Mouse (Mus musculus) heart, postnatal 0 days (tissue): ENCODE results near the gene Fgfr2. TPM values are rescaled to one million over a fixed set of nuclear protein-coding genes. Genes with fewer than 3 reads are reported as not detected.

Source experiments
- ATAC-seq: fragments of 200-750 bp; cut with Nextera tagmentation; 2 replicates; pipeline ENCODE4 v1.8.0; 2017; ENCODE audit warnings: low read depth, moderate number of reproducible peaks, moderate library complexity; ENCODE audit not compliant: insufficient read depth
- DNase-seq: peaks from one replicate; pipeline ENCODE4 v3.0.0-alpha.2; 2016; ENCODE audit warnings: low spot score
- H3K27ac ChIP-seq: fragments of 300-500 bp; sonication (generic); 2 replicates; pipeline ENCODE4 v1.5.1; 2014; ENCODE audit warnings: low read depth, mild to moderate bottlenecking
- H3K27me3 ChIP-seq: fragments of 300-500 bp; sonication (generic); 2 replicates; pipeline ENCODE4 v1.6.1; 2014; ENCODE audit warnings: low read length, mixed read lengths; ENCODE audit not compliant: control insufficient read depth, insufficient read depth
- H3K36me3 ChIP-seq: fragments of 300-500 bp; sonication (generic); replicated peaks from 2 replicates; pipeline ENCODE4 v1.6.1; 2014; ENCODE audit warnings: low read length, mixed read lengths; ENCODE audit not compliant: control insufficient read depth, insufficient read depth
- H3K4me1 ChIP-seq: fragments of 300-500 bp; sonication (generic); 2 replicates; pipeline ENCODE4 v1.6.1; 2014; ENCODE audit warnings: antibody characterized with exemption; ENCODE audit not compliant: control insufficient read depth, insufficient read depth
- H3K4me2 ChIP-seq: fragments of 300-500 bp; sonication (generic); 2 replicates; pipeline ENCODE4 v1.6.1; 2014; ENCODE audit warnings: low read depth, mild to moderate bottlenecking, low read length, moderate library complexity
- H3K4me3 ChIP-seq: fragments of 300-500 bp; sonication (generic); 2 replicates; pipeline ENCODE4 v1.5.1; 2014; ENCODE audit warnings: low read depth, low read length
- H3K9ac ChIP-seq: fragments of 300-500 bp; sonication (generic); replicated peaks from 2 replicates; pipeline ENCODE4 v1.6.1; 2014; ENCODE audit warnings: low read depth, low read length, mixed read lengths
- H3K9me3 ChIP-seq: fragments of 300-500 bp; sonication (generic); replicated peaks from 2 replicates; pipeline ENCODE4 v1.6.1; 2016; ENCODE audit warnings: low read length; ENCODE audit not compliant: control insufficient read depth
- CTCF ChIP-seq: IDR thresholded peaks from 2 replicates; pipeline ENCODE4 v1.5.1; 2016; ENCODE audit warnings: antibody characterized with exemption, control low read depth, low read depth
- EP300 ChIP-seq: IDR thresholded peaks from 2 replicates; pipeline ENCODE4 v1.6.1; 2016; ENCODE audit warnings: antibody characterized with exemption, low read depth
- WGBS: fragments of 180-500 bp; shearing (Covaris S2); extraction: QIAGEN DNeasy Blood & Tissue Kit; methylation state at CpG from one replicate; pipeline ENCODE4 v1.1.7; 2014; 5-methylcytosine and 5-hydroxymethylcytosine counted together
- polyA plus RNA-seq: library from polyadenylated mRNA; unstranded; fragments of >200 nt; fragmentation: Nextera tagmentation; extraction: Ambion mirVana; gene quantifications from 2 replicates; pipeline ENCODE4 v1.2.1, GENCODE M21; 2015
- total RNA-seq: library from RNA; depleted of rRNA; stranded (reverse); fragments of >200 nt; gene quantifications from 2 replicates; pipeline ENCODE4 v1.2.3, GENCODE M21; 2014; ENCODE audit warnings: low replicate concordance

Gene Fgfr2
- total and polyA plus RNA-seq, 2 experiments from 2014 or later, result 3.8 to 11.5 TPM

- TF ChIP-seq CTCF, result no peak
- TF ChIP-seq EP300, result no peak
- ATAC-seq (peak; percentile 29), DNase-seq (peak; percentile 25)
- 45% methylated on average over 16 of the region's 16 CpGs for WGBS
- H3K9ac ChIP-seq, result no peak overlapping the region
- no peaks in the 10 kb centered on the region for H3K9me3 ChIP-seq
- H3K4me1 ChIP-seq, result 0 out of 2 replicates have a peak, but pooled peaks cover 10% of the 10 kb centered on the region
- H3K27me3 ChIP-seq, result no peaks in the 10 kb centered on the region
- peak overlapping the region; percentile 77 for H3K27ac ChIP-seq
- H3K36me3 ChIP-seq, result peaks cover 33% of the 10 kb centered on the region
- no peak overlapping the region for H3K4me3 ChIP-seq
- no peak overlapping the region for H3K4me2 ChIP-seq
Observed at GRCm38 (mm10) chr7:130719931-130720598, 2403.1 kb downstream of the Fgfr2 start.

DNA sequence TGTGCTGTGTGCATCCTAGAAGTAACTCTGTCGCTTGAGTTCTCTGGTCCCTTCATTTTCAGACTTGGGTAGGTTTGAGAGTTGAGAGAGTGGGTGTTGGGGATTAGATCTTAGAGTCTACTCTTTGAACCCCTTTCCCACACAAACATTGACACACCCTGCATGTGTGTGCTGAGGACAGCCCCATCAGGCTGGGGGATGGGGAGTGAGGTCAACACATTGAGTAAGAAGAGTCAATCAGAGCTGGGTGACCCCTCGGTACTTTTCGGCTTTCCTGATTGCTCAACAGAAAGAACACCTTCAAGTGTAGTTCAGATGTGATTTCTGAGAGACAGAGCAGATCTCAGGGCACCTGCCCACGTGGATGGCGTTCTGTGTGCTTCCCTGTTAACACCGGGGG lies 2406.2 kb downstream of the Fgfr2 start:
- TF ChIP-seq CTCF, result no peak
- no peak for TF ChIP-seq EP300
- H3K9me3 ChIP-seq, result no peaks in the 10 kb centered on the region
- DNase-seq (no peak), ATAC-seq (no peak)
- H3K27me3 ChIP-seq, result no peaks in the 10 kb centered on the region
- 93% methylated on average over 6 of the region's 6 CpGs for WGBS
- peaks cover 17% of the 10 kb centered on the region for H3K36me3 ChIP-seq
- H3K4me3 ChIP-seq, result no peak overlapping the region
- peaks cover 3% of the 10 kb centered on the region; the same call in 1 of the 2 replicates for H3K4me1 ChIP-seq
- no peak overlapping the region for H3K4me2 ChIP-seq
- H3K27ac ChIP-seq, result no peak overlapping the region
- no peak overlapping the region for H3K9ac ChIP-seq

- H3K9me3 ChIP-seq, result no peaks in the 10 kb centered on the region
- no peak overlapping the region for H3K4me2 ChIP-seq
- 90% methylated on average over 4 of the region's 4 CpGs for WGBS
- no peak for DNase-seq
- H3K27ac ChIP-seq, result no peak overlapping the region
- H3K4me1 ChIP-seq, result no peaks in the 10 kb centered on the region; the same call in 1 of the 2 replicates
- H3K4me3 ChIP-seq, result no peak overlapping the region
- peaks cover 17% of the 10 kb centered on the region for H3K36me3 ChIP-seq
- no peak overlapping the region for H3K9ac ChIP-seq
- H3K27me3 ChIP-seq, result no peaks in the 10 kb centered on the region
- ATAC-seq, result no peak
- TF ChIP-seq EP300 (no peak), CTCF (no peak)
Observed at GRCm38 (mm10) chr7:130716341-130716740, 2406.8 kb downstream of the Fgfr2 start.

DNA sequence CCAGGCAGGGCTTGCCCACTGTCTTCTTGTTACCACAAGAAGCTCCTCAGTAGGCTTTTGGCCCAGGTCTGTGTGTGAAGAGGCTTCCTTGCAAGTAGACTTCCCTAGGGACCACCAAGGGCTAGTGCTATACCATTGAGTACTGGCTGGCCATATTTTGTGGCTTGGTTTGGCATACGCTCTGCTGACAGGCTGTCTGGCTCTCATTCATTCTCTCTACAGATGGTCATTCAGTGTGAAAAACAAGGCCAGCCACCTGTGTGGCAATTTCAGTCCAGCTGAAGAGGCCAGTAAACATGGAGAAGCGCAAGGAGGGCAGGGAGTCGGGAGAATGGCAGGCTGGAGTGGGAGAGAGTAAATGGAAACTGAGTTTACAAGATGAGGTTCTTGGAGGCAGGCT lies 2407.7 kb downstream of the Fgfr2 start:
- TF ChIP-seq CTCF, result no peak
- no peak for TF ChIP-seq EP300
- Histone ChIP-seq H3K4me3 (no peak overlapping the region), H3K4me2 (no peak overlapping the region), H3K9ac (no peak overlapping the region), H3K27ac (no peak overlapping the region), H3K27me3 (no peaks in the 10 kb centered on the region), H3K4me1 (no peaks in the 10 kb centered on the region; the same call in 1 of the 2 replicates), H3K9me3 (no peaks in the 10 kb centered on the region), H3K36me3 (peaks cover 17% of the 10 kb centered on the region)
- DNase-seq (no peak), ATAC-seq (no peak)
- 94% methylated on average over 3 of the region's 3 CpGs for WGBS

DNA sequence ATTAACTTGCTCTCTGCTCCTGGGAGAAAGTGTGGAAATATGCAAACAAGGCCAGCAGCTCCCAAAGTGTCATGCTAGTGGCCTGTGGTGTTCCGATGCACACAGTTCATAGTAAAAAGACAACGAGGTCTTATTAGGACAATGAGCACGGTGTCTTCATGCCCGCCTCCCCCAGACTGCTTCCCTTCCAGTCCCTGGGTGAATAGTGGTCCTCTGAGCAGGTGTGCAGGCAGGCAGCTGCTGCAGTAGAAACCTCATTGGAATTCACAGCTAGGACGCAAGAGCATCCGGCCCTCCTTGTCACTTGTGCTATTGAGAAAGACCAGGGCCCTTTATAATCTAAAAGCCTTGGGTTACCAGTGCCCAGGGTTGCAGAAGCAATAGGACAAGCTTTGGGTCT lies 2409.8 kb downstream of the Fgfr2 start:
- Histone ChIP-seq H3K27me3 (no peaks in the 10 kb centered on the region), H3K4me3 (no peak overlapping the region), H3K4me2 (no peak overlapping the region), H3K9ac (no peak overlapping the region), H3K36me3 (peaks cover 17% of the 10 kb centered on the region), H3K27ac (no peak overlapping the region), H3K4me1 (peaks cover 18% of the 10 kb centered on the region), H3K9me3 (no peaks in the 10 kb centered on the region)
- no peak for DNase-seq
- 43% methylated on average over 6 of the region's 6 CpGs for WGBS
- ATAC-seq, result no peak
- TF ChIP-seq CTCF, result no peak
- no peak for TF ChIP-seq EP300

DNA sequence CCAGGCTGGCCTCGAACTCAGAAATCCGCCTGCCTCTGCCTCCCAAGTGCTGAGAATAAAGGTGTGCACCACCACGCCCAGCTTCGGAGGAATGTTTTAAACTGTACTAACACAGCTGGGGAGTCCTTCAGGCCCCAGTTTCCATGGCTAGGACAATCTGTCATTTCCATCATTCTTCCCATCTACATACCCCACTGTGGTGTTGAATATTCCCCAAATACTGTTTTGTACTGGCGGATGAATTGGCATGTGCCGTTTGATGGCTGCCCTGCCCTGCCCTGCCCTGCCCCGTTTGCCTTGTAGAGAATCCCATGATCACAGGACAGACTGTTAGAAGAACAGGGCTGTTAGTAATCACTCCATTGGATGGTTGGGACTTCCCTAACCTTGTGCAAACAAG lies 2411.3 kb downstream of the Fgfr2 start:
- Histone ChIP-seq H3K4me2 (no peak overlapping the region), H3K27me3 (no peaks in the 10 kb centered on the region), H3K36me3 (peaks cover 4% of the 10 kb centered on the region), H3K27ac (no peak overlapping the region), H3K4me1 (peaks cover 23% of the 10 kb centered on the region), H3K4me3 (no peak overlapping the region), H3K9ac (no peak overlapping the region), H3K9me3 (no peaks in the 10 kb centered on the region)
- no peak for DNase-seq
- WGBS, result 91% methylated on average over 7 of the region's 7 CpGs
- TF ChIP-seq EP300, result no peak
- TF ChIP-seq CTCF, result no peak
- ATAC-seq, result no peak
